Mouse (Mus musculus): Measurements from ENCODE around the gene Gbp6. TPM values are rescaled to one million over a fixed set of nuclear protein-coding genes. Genes with fewer than 3 reads are reported as not detected.
A peak's percentile ranks its signal among the peaks of the same experiment; 100 is the strongest.
"Not testable (repeated sequence)": the region's sequence is repeated elsewhere in the genome, so short reads cannot be mapped to it uniquely, and the experiment has no call there.

The Gbp6 gene
- 1.4 and 1.8 TPM in 2 replicates for polyA plus RNA-seq (2012; rRNA removed)

GRCm38 (mm10) chr5:105293226-105294165, at the start of gene Gbp6, which contains the start of gene Gm43302:
TSS of gene Gbp6 (minus strand) at chr5:105293698.
TSS of gene Gm43302 (minus strand) at chr5:105293695.
- H3K27ac ChIP-seq (ENCODE audit: insufficient read depth, low read length) = 0 out of 2 replicates have a peak within 1 kb of the TSS, but pooled peaks have one; percentile 1
- H3K4me3 ChIP-seq (ENCODE audit: insufficient read depth, low read length); H3K4me1 ChIP-seq (ENCODE audit: control insufficient read depth, insufficient read depth, low read length): not testable (repeated sequence)

DNA sequence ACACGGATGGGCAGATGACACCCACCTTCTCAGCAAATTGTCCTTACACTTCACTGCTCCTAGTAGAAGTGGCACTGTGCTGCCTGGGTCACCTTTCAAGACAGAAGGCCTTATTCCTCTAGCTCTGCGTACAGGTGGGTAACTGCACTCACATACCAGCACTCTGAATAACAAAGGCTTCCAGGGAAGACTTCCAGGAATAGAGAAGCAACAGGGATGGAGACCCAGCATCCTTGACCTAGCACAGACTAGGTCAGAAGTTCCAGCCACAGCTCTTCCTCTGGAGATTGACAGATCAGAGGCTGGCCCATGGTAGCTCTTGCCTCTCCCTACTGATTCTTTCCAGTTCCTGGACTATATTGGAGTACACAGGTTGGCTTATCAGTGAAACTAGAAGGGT, 47.8 kb upstream of the Gbp6 start:
- TF ChIP-seq CTCF (IDR thresholded peaks at IDR 0.05; ENCODE audit: extremely low read depth, insufficient read depth, low read length) (no peak), POLR2A (IDR thresholded peaks at IDR 0.05; ENCODE audit: extremely low read depth, insufficient read depth, low read length) (no peak)
- H3K4me3 ChIP-seq (ENCODE audit: insufficient read depth, low read length) = no peak overlapping the region
- no peak overlapping the region for H3K27ac ChIP-seq (ENCODE audit: insufficient read depth, low read length)
- H3K4me1 ChIP-seq (ENCODE audit: control insufficient read depth, insufficient read depth, low read length) = no peaks in the 10 kb centered on the region

DNA sequence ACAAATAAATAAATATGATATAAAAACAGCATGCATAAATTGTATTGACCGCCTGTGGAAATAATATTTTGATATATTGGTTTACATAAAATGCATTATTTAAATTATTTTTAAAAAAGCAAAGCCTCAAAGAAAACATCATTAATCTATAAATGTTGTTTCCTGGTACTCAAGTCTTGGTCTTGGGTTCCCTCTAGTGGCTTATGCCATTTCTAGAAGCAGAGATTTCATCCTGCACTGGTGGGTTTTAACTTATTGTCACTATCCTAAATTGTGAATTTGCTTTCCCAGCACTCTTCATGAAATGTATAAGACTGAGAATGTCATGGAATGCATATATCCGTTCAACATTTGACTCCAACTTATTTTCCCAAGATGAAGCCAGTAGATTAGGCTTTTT, 29.0 kb upstream of the Gbp6 start:
- no peak overlapping the region for H3K27ac ChIP-seq (ENCODE audit: insufficient read depth, low read length)
- TF ChIP-seq POLR2A (IDR thresholded peaks at IDR 0.05; ENCODE audit: extremely low read depth, insufficient read depth, low read length) (no peak), CTCF (IDR thresholded peaks at IDR 0.05; ENCODE audit: extremely low read depth, insufficient read depth, low read length) (no peak)
- H3K4me3 ChIP-seq (ENCODE audit: insufficient read depth, low read length) = no peak overlapping the region
- no peaks in the 10 kb centered on the region for H3K4me1 ChIP-seq (ENCODE audit: control insufficient read depth, insufficient read depth, low read length)

DNA sequence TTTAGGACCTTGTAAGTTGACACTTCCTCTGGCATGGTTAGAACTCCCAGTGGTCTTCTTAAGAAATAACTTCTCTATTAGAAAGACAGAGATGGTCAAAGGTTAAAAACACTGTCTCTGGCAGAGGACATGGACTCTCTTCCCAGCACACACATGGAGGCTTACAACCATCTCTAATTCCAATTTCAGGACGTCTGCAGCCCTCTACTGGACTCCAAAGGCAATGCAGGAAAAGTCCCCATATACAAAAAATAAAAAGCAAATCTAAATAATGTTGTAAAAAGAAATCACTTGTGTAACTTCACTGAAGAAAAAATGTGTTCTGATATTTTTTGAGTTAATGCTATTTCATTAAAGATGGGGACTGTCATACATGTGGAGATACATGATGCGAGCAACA, 17.4 kb upstream of the Gbp6 start:
- Histone ChIP-seq H3K4me1 (ENCODE audit: control insufficient read depth, insufficient read depth, low read length) (no peaks in the 10 kb centered on the region), H3K27ac (ENCODE audit: insufficient read depth, low read length) (no peak overlapping the region), H3K4me3 (ENCODE audit: insufficient read depth, low read length) (no peak overlapping the region)
- TF ChIP-seq CTCF (IDR thresholded peaks at IDR 0.05; ENCODE audit: extremely low read depth, insufficient read depth, low read length) (no peak), POLR2A (IDR thresholded peaks at IDR 0.05; ENCODE audit: extremely low read depth, insufficient read depth, low read length) (no peak)

DNA sequence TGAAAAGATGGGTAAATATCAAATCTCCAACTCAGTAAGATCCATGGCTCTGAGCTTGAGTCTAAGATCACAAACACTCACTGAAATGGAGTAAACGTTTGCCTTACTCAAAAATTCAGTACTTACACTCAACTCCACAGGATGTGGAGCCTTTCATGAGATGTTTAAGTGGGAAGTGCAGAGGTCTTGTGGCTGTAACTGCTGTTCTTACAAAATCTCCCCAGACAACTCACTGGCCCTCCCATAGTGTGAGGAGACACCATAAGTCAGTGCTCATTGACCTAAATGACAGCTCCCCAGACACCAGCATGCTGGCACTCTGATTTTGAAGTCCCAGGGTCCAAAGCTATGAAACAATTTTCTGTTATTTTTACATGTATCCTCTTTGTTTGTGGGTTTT, 15.7 kb upstream of the Gbp6 start:
- not testable (repeated sequence) for H3K4me3 ChIP-seq (ENCODE audit: insufficient read depth, low read length); H3K4me1 ChIP-seq (ENCODE audit: control insufficient read depth, insufficient read depth, low read length); H3K27ac ChIP-seq (ENCODE audit: insufficient read depth, low read length)

DNA sequence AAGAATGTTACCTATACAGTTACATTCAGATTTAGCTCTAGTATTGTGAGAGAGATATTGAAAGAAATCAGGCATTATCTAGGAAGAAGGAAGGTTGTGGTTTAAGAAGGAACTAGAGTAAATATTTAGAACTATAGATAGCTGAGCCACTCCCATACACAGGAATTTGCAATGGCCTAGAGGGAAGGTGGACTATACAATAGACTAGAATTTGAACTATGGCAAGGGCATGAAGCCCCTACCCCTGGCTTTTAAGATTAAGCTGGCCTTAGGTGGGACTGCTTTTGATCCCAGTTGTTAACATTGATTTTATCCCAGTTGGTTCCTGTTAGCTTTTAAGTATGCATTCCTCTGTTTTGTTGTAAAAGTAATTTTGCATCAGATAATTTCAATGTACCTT, 13.4 kb upstream of the Gbp6 start:
- H3K27ac ChIP-seq (ENCODE audit: insufficient read depth, low read length); H3K4me1 ChIP-seq (ENCODE audit: control insufficient read depth, insufficient read depth, low read length); H3K4me3 ChIP-seq (ENCODE audit: insufficient read depth, low read length): not testable (repeated sequence)

DNA sequence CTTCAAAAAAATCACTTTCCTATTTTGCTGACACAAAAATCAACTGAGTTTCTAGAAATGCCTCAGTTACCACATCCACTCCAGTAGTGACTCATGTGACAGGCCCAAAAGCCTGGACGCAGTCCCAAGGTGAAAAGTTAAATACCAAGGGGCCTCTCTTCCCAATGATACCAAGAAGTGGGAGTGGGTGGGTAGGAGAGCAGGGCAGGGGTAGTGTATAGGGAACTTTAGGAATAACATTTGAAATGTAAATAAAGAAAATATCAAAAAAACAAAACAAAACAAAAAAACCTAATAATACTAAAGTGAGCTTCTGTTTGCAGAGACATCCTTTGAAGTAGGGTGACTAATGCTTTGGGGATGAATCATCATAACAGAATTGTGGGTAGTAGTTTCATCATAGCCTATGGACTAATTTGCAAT, 12.7 kb upstream of the Gbp6 start:
- Histone ChIP-seq H3K27ac (ENCODE audit: insufficient read depth, low read length) (no peak overlapping the region), H3K4me1 (ENCODE audit: control insufficient read depth, insufficient read depth, low read length) (no peaks in the 10 kb centered on the region), H3K4me3 (ENCODE audit: insufficient read depth, low read length) (no peak overlapping the region)
- no peak for TF ChIP-seq POLR2A (IDR thresholded peaks at IDR 0.05; ENCODE audit: extremely low read depth, insufficient read depth, low read length)
- TF ChIP-seq CTCF (IDR thresholded peaks at IDR 0.05; ENCODE audit: extremely low read depth, insufficient read depth, low read length) = no peak

GRCm38 (mm10) chr5:105305671-105306070, 12.2 kb upstream of the Gbp6 start:
- not testable (repeated sequence) for H3K27ac ChIP-seq (ENCODE audit: insufficient read depth, low read length); H3K4me3 ChIP-seq (ENCODE audit: insufficient read depth, low read length); H3K4me1 ChIP-seq (ENCODE audit: control insufficient read depth, insufficient read depth, low read length)

DNA sequence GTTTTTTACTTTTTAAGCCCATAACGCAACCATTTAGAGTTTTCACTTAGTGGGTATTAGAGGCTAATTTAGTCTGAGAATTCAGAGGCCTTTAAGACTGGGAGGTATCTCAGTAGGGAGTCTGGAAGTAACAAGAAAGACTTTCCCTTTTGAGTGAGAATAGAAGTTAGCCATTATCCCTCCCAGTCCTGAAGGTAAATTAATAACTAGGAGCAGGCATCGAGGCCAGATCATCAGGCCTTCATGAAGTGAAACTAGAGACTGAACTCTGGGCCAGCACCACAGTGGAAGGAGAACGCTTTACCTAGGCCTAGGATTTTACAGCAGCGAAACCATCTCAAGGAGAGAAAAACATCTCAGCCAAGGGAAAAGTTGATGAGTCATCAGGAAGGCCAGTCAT, 8.5 kb upstream of the Gbp6 start:
- H3K4me3 ChIP-seq (ENCODE audit: insufficient read depth, low read length) = no peak overlapping the region
- TF ChIP-seq POLR2A (IDR thresholded peaks at IDR 0.05; ENCODE audit: extremely low read depth, insufficient read depth, low read length) (no peak), CTCF (IDR thresholded peaks at IDR 0.05; ENCODE audit: extremely low read depth, insufficient read depth, low read length) (no peak)
- no peak overlapping the region for H3K27ac ChIP-seq (ENCODE audit: insufficient read depth, low read length)
- H3K4me1 ChIP-seq (ENCODE audit: control insufficient read depth, insufficient read depth, low read length) = no peaks in the 10 kb centered on the region

DNA sequence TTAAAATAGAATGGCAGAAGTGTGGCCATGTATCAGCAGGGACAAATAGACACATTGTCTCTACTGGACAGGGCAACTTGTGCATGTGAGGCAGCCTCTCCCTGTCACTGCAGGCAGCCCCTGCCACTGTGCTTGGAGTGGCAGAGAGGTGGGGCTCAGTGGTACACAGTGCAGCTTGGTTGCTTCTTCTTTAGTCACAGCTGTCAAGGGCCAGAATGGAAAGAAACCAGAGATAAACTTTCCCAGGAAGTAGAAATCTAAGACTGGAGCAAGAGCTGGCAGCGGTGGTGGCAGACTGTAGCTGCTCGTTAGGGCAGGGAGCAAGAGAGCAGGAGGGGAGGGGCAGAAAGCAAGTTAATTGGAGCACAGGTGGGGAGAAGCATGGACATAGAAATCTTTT, 8.0 kb upstream of the Gbp6 start:
- no peak for TF ChIP-seq POLR2A (IDR thresholded peaks at IDR 0.05; ENCODE audit: extremely low read depth, insufficient read depth, low read length)
- no peak for TF ChIP-seq CTCF (IDR thresholded peaks at IDR 0.05; ENCODE audit: extremely low read depth, insufficient read depth, low read length)
- Histone ChIP-seq H3K4me1 (ENCODE audit: control insufficient read depth, insufficient read depth, low read length) (no peaks in the 10 kb centered on the region), H3K4me3 (ENCODE audit: insufficient read depth, low read length) (no peak overlapping the region), H3K27ac (ENCODE audit: insufficient read depth, low read length) (no peak overlapping the region)

- Histone ChIP-seq H3K4me1 (ENCODE audit: control insufficient read depth, insufficient read depth, low read length) (no peaks in the 10 kb centered on the region), H3K4me3 (ENCODE audit: insufficient read depth, low read length) (no peak overlapping the region), H3K27ac (ENCODE audit: insufficient read depth, low read length) (no peak overlapping the region)
- TF ChIP-seq POLR2A (IDR thresholded peaks at IDR 0.05; ENCODE audit: extremely low read depth, insufficient read depth, low read length) = no peak
- no peak for TF ChIP-seq CTCF (IDR thresholded peaks at IDR 0.05; ENCODE audit: extremely low read depth, insufficient read depth, low read length)
These were observed 2.2 kb upstream of the Gbp6 start for GRCm38 (mm10) chr5:105295746-105296145.

Data from cortical plate, adult 2 months (tissue).